Mouse (Mus musculus): ENCODE measurements around the gene 1700024P04Rik.
"Not testable (repeated sequence)": the region's sequence is repeated elsewhere in the genome, so short reads cannot be mapped to it uniquely, and the experiment has no call there.

1700024P04Rik gene

DNA sequence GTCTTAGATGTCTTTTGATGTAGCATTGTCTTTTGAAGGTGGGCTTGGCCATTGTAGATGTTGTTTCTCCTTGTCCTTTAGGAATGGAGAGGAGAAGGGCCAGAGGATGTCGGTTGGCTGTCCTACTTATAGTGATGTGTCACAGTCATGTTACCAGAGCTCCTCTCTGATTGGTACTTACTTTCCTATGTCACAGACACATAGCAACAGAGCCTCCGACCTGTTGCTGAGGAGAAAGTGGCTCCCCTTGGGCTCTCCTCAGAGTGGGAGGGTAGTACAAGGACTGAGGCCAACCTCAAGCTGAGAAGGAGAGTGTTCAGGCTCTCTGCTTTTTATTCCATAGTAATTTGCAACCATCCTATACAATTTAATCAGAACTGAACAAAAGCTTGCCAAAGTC is at the start of gene 1700024P04Rik:
1700024P04Rik (minus strand) TSS at position 101 of the 400 bp plus-strand sequence.
- no peak for DNase-seq (ENCODE audit: low read depth in 2 of 2, low spot score in 2 of 2)

DNA sequence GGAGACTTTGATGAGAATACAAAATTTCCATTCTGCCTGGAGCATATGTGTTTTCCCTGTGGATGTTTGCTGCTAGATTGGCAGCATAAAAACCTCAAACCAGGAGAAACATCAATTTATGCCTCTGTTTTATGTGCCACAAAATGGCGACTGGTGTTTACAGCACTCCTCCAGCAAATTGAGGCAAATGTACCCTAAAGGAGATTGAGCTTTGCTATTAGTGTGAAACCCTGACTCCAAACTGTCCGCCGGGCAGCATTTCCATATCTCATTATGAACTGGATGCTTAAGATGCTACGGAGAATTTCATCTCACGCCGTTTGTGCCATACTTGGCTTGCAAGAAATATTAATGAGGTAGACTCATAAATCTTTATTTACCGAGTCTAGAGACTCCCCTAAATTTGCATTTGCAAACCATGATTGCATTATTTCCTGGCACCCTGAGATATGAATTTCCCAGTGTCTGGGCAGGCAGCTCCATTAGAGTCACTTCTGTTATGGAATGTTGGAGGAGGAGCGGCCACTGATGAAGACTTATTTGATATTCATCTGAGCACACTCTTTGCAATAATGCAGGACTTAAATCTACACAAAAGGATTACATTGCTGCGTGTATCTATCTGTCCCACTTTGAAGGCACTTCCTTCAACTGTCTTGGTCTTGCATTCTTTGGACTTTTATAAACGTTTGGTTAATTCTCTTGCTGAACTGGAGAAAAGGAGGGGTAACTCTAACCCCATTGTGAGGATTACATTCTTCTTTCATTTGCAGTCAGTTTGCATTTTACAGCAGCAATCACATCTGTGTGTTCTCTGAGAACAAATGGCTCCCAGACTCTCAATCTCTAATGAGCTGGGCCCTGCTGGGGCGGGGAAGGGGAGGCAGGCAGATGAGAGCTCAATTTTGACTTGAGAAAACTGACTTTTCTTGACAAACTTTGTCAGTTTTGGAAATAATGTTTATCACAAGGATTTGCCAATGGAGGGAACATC is 47.2 kb upstream of the 1700024P04Rik start:
- no peak for DNase-seq (ENCODE audit: low read depth in 2 of 2, low spot score in 2 of 2)

DNA sequence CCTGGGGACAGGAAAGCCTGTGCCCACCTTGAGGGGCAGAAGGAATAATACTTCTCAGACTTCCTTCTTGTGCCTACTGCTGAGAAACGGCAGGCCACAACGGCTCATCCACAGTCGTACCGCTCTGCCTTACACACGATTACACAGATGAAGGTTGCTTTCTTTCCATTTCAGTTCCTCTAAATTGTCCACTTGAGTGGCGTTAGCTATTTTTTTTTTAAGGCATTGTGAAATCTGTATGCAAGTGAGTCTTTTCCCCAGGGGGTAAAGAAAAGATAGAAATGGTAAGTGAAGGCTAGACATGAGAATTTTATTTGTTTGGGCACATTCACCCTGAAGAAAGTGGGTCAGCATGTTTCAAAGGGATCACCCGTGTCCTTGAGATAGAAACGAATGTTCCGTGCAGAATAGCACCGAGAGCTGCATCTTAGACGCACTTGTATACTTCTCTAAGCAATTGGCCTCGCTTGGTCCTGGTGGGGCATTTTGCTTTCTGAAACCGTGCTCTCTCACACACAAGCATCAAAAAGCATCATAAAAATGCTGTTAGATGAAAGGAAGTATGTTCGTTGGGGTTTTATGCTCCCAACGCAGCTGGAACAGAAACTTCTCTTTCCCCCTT is 46.3 kb upstream of the 1700024P04Rik start:
- no peak for DNase-seq (ENCODE audit: low read depth in 2 of 2, low spot score in 2 of 2)

DNA sequence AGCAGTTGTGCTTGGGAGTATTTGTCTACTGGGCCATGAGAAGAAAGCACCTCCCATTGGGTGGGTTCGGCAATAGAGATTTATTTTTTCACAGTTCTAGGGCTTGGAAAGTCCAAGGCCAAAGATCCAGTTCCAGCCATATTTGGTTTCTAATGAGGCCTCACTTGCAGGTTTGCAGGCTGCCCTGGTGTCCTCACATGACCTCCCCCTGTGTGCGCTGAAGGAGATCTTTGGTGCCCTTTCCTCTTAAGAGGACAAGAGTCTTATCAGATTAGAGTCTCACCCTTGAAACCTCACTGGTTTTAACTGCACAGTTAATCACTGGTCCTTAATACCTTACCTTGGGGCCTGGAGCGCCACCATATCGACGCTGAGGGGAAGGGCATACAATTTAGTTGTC is 40.9 kb upstream of the 1700024P04Rik start:
- DNase-seq (ENCODE audit: low read depth in 2 of 2, low spot score in 2 of 2): no peak

DNA sequence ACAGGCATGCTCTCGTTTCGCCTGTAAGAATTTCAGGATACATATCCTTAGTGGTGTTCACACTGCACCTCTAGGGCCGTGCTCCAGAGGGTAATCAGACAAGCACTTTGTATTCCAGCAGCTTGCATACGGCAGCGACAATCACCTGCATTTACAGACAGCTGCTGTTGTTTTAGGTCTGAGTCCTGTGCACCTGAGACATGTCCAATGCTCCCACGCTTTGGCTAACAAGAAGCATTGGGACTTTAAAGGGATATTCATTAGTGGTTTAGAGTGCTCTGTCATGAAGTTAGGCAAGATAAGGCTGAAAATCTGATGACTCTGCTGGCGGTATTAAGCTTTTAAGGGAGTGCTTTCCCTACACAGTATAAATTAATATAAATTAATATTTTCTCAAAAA is 37.7 kb upstream of the 1700024P04Rik start:
- DNase-seq (ENCODE audit: low read depth in 2 of 2, low spot score in 2 of 2): no peak

DNA sequence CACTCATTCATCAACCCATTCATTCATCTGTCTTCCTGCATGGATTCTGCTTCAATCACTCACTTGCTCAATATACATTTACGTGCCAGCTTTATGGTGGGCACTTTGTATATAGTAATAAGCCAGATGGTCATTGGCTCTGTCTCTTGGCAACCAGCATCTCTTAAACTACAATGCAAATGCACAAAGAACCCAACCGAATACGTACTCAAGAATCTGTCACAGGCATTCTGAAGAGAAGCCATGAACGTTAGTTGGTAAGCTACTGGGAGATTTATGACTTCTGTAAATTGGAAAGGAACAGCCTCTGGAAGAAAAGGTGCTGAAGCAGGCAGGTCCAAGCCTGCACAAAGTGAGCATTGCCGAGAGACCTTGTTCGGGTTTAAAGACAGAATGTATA is 36.8 kb upstream of the 1700024P04Rik start:
- DNase-seq (ENCODE audit: low read depth in 2 of 2, low spot score in 2 of 2): no peak

DNA sequence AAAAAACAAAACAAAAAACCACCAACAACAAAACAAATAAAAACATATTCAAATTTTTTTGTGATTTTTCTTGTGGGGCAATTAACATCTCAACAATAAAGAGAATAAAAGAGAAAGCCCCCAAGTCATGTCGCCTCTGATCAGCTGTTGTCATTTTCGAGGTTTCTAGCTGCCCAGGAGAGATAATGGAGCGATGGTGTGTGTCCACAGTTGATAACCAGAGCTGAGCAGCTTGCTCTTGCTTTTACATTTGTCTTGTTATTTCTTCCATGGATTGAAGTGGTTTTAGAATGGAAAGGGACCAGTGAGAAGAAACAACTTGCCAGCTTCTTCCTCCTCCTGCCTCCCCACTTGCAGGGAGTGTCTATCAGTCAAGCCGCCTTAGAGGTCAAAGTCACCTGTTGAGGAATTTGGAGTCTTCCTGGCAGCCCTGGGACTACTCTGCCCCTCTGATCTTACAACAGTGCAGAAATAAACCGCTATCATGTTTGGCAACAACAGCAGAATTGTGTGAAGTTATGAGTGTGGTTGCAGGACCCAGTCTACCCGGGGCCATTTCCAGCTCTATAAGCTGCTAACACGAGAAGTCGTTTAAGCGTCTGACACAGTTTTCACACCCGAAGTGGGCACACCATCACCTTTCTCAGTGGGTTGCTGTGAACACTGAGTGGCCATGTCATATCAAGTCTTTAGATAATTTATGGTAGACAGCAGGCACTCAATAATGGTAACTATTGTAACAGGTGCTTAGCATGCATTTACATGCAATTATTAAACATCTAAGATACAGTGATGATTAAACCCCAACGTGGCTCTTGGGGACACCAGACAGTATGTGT is 35.7 kb upstream of the 1700024P04Rik start:
- no peak for DNase-seq (ENCODE audit: low read depth in 2 of 2, low spot score in 2 of 2)

DNA sequence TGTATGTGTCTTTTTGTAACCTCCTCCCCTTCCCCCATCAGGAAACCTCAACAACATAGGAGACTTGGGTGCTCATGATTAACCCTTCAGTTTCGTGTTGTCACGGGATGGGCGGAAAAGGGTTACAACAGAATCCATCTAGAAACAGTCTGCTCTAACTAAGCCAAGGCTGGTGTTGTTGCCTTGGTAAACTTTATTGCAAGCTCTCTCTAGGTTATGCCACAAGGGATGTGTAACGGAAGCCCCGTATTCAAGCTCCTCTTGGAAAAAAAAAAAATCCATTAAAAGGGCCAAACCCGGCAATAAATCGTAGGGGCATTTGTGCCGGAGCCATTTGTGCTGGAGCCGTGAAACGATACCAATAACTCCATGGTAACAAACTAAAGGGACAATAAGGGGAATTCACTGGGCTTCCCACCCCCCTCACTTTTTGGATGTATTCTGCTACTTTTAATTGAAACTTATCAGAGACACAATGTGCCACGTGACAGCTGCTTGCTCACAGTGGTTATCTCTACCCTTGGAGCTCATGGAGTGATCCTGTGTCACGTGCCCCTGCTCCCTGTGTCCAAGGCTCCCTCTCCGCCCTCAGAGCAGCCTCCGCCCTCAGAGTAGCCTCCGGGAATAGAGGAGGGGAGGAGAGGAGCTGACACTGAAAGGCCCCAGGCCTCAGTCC is 34.3 kb upstream of the 1700024P04Rik start:
- no peak for DNase-seq (ENCODE audit: low read depth in 2 of 2, low spot score in 2 of 2)

DNA sequence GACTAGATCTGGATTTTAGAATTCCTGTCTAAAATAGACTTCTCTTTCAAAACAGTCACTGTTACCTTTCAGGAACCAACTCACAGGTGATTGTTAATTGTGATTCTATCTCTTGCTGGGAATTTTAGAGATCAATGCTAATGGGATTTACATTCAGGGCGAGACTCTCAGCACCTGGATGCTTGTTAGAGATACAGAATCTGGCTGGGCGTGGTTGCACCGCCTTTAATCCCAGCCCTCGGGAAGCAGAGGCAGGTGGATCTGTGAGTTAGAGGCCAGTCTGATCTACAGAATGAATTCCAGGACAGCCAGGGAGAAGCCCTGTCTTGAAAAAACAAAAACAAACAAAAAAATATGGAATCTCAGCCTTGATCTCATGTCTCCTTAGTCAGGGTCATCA is 32.3 kb upstream of the 1700024P04Rik start:
- no peak for DNase-seq (ENCODE audit: low read depth in 2 of 2, low spot score in 2 of 2)

DNA sequence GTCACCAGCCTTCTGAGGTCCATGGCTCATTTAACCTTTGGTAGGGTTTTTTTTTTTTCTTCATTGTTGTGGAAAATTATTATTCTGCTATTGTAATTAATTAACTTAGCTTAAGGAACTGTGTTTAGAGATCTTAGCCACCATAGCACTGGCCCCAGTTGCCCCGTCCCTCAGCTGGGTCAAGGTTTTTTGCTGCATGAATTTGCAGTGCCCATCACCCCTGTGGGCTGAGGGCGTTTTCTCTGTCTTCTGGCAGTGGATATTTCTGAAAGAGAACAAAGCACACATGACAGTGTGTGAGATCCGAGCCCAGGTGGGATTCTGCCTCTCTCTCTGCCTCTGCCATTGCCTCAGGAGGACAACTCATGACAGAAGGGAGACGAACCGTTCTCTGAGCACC is 28.5 kb upstream of the 1700024P04Rik start:
- DNase-seq (ENCODE audit: low read depth in 2 of 2, low spot score in 2 of 2): no peak

DNA sequence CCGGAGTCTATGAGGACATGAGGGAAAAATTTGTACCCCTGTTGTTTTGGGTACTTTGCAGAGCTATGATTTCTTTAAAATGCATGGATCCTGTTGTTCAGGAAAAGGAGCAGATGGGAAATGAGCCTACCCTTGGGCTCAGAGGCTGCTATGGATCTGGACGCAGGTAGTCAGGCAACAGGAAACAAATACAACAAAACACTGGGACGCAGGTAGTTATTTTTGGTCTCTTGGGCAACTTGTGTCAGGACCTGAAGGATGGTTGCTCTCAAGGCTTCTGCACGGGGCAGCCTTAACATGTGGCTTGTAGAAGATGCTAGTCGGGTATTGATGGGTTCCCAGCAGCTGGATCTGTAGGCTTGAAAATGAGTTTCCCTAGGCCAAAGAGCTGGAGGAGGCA is 23.6 kb upstream of the 1700024P04Rik start:
- no peak for DNase-seq (ENCODE audit: low read depth in 2 of 2, low spot score in 2 of 2)

DNA sequence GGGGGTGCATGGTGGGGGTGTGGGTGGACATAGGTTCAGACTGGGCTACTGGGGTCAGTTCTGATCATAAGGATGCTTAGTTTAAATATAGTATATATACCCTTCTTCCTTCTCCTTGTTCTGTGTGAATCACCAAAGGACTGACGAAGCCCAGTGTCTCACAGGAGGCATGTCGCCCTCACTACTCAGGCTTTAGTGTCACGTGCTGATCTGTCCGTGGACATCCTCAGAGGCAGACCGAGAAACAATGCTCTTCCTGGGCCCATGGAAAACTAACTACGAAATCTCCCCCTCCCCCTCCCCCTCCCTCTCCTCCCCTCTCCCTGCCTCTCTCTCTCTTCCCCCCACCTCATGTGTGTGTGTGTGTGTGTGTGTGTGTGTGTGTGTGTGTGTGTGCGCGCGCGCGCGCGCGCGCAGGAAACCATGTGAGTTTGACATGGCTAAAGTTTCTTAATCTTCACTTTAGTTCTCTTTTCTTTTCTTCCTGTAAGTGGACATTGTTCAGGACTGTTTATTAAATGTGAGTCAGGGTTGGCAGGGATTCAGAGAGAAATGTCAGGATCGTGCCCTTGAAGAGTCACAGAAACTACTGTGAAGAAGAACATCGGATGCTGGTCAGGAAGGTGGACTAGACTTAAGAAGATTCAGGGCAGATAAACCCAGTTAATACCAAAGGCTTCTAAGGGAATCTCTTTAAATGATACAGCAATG is 22.2 kb upstream of the 1700024P04Rik start:
- no peak for DNase-seq (ENCODE audit: low read depth in 2 of 2, low spot score in 2 of 2)

DNA sequence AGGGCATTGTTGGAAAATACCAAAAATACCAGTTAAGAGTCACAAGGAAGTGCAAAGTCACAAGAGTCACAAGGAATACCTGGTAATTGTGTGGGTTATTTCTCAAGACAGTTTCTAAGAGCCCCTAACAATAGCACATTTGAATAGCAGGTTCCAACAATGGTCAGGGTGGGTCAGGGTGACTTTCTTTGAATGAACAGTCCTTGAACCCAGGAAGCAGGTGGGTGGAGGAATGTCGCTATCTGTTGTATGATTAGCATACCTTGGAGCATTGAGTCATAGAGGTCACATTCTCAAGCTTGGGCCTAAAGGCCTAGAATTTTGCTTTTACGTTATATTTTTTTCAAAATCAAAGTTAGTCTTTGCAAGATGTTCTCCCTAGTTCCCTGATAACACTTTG is 17.3 kb upstream of the 1700024P04Rik start:
- not testable (repeated sequence) for DNase-seq (ENCODE audit: low read depth in 2 of 2, low spot score in 2 of 2)

DNA sequence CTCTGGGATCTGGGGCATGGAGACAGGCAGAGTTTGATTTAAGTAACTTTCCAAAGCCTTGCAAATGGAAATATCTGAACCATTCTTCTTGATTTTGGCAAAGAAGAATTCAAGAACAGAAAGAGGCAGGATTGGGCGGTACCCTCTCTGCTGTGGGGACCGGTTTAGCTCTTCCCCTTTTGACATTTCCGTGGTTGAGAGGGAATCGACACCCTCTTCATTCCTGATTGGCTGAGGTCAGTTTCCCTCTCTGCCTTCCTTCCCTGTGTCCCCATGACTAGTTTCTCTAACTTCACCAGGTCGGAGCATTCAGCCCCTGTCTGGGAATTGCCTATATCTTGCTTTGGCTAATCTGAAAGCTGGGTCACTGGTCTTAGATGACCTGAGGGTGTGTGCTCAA is 12.7 kb upstream of the 1700024P04Rik start:
- DNase-seq (ENCODE audit: low read depth in 2 of 2, low spot score in 2 of 2): no peak

DNA sequence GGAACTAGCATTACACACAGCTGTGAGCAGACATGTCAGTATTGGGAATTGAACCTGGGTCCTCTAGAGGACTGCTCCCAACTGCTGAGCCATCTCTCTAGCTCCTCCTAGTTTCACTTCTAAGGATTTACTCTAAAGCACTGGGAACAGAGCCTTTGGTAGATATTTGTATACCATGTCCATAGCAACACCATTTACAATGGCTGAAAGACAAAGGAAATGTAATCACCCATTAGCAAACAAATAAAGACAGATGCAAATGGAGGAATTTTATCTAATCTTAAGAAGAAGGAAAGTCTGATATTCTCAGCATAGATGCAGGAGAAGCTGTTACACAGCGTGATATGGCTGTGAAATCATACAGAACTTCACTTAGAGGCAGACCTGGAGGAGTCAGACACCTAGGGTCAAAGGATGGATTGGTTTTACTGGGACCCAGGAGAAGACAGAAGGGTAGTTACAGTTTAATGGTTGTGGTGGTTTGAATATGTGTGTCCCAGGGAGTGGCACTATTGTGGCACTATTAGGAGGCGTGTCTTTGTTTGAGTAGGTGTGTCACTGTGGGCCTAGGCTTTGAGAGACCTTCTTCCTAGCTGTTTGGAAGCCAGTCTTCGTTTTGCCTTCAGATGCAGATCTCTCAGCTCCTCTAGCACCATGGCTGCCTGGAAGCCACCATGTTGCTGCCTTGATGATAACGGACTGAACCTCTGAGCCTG is 7.1 kb downstream of the 1700024P04Rik start:
- DNase-seq (ENCODE audit: low read depth in 2 of 2, low spot score in 2 of 2): no peak

DNA sequence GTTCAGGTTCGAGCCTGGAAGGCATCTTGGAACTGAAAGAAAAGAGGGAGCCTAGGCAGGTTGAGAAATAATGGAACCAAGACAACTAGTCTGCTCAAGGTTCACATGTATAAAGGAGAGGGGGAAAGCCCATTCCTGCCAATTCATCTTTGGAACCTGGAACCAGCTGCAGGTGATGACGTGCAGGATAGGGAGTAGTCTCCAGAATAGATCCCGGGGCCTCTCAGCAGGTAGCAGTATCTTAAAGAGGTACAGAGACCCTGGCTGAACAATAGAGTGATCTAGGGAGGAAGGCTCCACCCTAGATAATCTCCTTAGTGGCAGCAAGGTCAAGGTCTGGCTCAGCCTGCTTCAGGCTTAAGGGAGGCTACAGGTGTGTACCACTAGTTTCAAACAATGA is 8.3 kb downstream of the 1700024P04Rik start:
- DNase-seq (ENCODE audit: low read depth in 2 of 2, low spot score in 2 of 2): not testable (repeated sequence)

DNA sequence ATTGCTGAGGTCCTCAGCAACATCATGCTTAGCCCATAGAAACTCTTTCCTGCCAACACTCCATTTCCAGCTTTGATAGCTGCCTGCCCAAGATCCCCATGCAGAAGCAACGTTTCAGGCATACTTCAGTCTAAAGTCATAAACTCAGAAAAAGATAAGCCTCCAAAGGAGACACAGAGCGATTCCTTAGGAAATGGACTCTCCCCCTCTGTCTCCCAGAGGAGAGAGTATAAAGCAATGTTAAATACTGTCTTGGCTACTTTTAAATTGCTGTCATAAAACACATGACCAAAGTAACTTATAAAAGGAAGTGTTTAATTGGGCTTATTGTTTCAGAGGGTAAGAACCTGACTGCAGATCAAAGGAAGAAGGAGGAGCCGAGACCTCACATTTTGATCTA is 12.3 kb downstream of the 1700024P04Rik start:
- no peak for DNase-seq (ENCODE audit: low read depth in 2 of 2, low spot score in 2 of 2)

DNA sequence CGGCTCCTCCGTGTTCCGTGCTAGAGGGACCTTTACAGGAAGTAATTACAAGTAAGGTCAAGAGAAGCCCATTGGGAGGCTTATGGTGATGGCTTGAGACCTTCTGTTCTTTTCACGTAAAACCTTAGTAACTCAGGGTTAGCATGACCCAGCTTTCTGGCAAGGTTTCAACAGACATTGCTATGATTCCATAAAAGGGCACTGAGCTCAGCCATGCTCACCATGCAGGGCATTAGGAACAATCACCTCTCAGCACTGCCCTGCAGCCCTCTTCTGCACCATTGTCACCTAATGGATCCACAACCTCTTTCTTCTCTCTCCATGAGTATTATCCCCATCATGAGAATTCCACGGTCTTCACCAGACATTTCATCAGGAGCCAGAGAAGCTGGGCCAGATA is 12.7 kb downstream of the 1700024P04Rik start:
- no peak for DNase-seq (ENCODE audit: low read depth in 2 of 2, low spot score in 2 of 2)

DNA sequence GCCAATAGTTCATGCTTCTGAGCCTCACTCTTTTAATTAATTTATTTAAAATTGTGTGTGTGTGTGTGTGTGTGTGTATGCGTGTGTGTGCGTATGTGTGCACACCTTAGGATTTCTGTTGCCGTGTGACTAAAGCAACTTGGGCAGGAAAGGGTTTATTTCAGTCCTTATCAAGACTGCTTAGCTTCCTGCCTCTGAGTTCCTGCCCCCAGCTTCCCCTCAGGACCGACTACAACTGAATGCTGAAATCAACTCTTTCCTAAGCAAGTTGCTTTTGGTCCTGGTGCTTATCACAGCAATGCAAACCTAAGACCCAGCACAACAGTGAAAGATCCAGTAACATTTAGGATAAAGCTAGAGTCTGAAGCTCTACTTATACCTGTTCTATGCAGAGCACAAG is 15.8 kb downstream of the 1700024P04Rik start:
- no peak for DNase-seq (ENCODE audit: low read depth in 2 of 2, low spot score in 2 of 2)

DNA sequence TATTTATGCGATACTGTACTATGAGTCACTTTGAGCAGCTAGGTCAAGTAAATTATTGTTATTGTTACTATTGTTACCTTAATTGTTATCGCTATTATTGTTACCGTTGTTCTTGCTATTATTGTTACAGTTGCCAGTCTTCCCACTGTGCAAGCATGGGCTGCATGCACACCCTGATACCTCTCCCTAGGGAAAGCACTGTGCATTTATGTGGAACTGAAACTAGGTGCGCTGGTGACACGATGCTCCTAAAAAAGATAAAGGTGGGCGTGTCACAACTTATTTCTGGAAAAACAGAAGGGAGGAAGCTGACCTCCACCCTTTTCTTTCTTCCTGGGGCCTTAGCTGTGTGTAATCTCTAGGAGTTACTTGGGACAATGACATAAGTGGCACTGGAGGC is 16.4 kb downstream of the 1700024P04Rik start:
- no peak for DNase-seq (ENCODE audit: low read depth in 2 of 2, low spot score in 2 of 2)
